Mouse (Mus musculus): Measurements from ENCODE around the gene Pear1. TPM values are rescaled to one million over a fixed set of nuclear protein-coding genes. Genes with fewer than 3 reads are reported as not detected.

Gene Pear1
- total and polyA plus RNA-seq, 3 experiments, result 0.20 to 1.2 (median 0.46) TPM

- Histone ChIP-seq H3K27me3 (replicated peaks) (peaks cover 93% of the 10 kb centered on the region), H3K79me2 (replicated peaks; ENCODE audit: control insufficient read depth, extremely low read depth, insufficient read depth, poor library complexity, severe bottlenecking) (no peaks in the 10 kb centered on the region), H3K9me3 (replicated peaks; ENCODE audit: low read length) (no peaks in the 10 kb centered on the region), H3K4me2 (ENCODE audit: insufficient read depth, low read depth, poor library complexity, severe bottlenecking) (no peak overlapping the region), H3K9ac (ENCODE audit: insufficient read depth, low read depth) (no peak overlapping the region), H3K27ac (ENCODE audit: insufficient read depth, low read depth) (no peak overlapping the region), H3K36me3 (replicated peaks in 1 of 2; ENCODE audit: control insufficient read depth in 1 of 2, insufficient read depth in 1 of 2, low read length in 1 of 2) (no peaks in the 10 kb centered on the region), H3K4me1 (ENCODE audit: control insufficient read depth in 1 of 2, insufficient read depth in 2 of 2) (peaks cover 0 to 4% of the 10 kb centered on the region in 2 experiments; a peak in 2 of 4 replicates), H3K4me3 (replicated peaks in 1 of 3; ENCODE audit: low read depth in 2 of 3, low read length in 2 of 3, poor library complexity in 1 of 3) (no peak overlapping the region)
- DNase-seq (ENCODE audit: extremely low read depth), result no peak
- dilution Hi-C loops (cut with MboI; ENCODE audit: extremely low pct_ligation_motif_present, extremely low pct_unique_long_range_greater_than_20kb, low sequenced_read_pairs), result no loop called here
- no peak for TF ChIP-seq ELF1 (IDR thresholded peaks at IDR 0.05; ENCODE audit: low read depth, low read length)
- in situ Hi-C loops (cut with MboI; ENCODE audit: low pct_ligation_motif_present, low pct_unique_long_range_greater_than_20kb, low sequenced_read_pairs), result no loop called here
Measured at GRCm38 (mm10) chr3:87809322-87809962, 14.7 kb downstream of the Pear1 start.

- Histone ChIP-seq H3K4me3 (replicated peaks in 1 of 3; ENCODE audit: low read depth in 2 of 3, low read length in 2 of 3, poor library complexity in 1 of 3) (peak overlapping the region; percentile 8 to 43 (median 29)), H3K36me3 (replicated peaks in 1 of 2; ENCODE audit: control insufficient read depth in 1 of 2, insufficient read depth in 1 of 2, low read length in 1 of 2) (no peaks in the 10 kb centered on the region), H3K27me3 (replicated peaks) (peaks cover 94% of the 10 kb centered on the region), H3K9ac (ENCODE audit: insufficient read depth, low read depth) (no peak overlapping the region), H3K27ac (ENCODE audit: insufficient read depth, low read depth) (no peak overlapping the region), H3K9me3 (replicated peaks; ENCODE audit: low read length) (no peaks in the 10 kb centered on the region), H3K79me2 (replicated peaks; ENCODE audit: control insufficient read depth, extremely low read depth, insufficient read depth, poor library complexity, severe bottlenecking) (no peaks in the 10 kb centered on the region), H3K4me1 (ENCODE audit: control insufficient read depth in 1 of 2, insufficient read depth in 2 of 2) (peaks cover 0 to 16% of the 10 kb centered on the region in 2 experiments; a peak in 2 of 4 replicates), H3K4me2 (ENCODE audit: insufficient read depth, low read depth, poor library complexity, severe bottlenecking) (peak overlapping the region; percentile 46)
- TF ChIP-seq MAX (IDR thresholded peaks at IDR 0.05; ENCODE audit: low read length), result peak; percentile 86
- peak; percentile 29; the same call in 1 of the 2 replicates for TF ChIP-seq MYC (IDR thresholded peaks at IDR 0.05; ENCODE audit: low read depth, low read length)
- TF ChIP-seq POLR2A (IDR thresholded peaks at IDR 0.05; ENCODE audit: low read depth, low read length), result no peak
- no peak for TF ChIP-seq USF1 (IDR thresholded peaks at IDR 0.05; ENCODE audit: low read depth, low read length)
- no peak for TF ChIP-seq HCFC1 (IDR thresholded peaks at IDR 0.05; ENCODE audit: low read depth, low read length)
- TF ChIP-seq E2F4 (IDR thresholded peaks at IDR 0.05; ENCODE audit: insufficient replicate concordance, low read depth, low read length), result no peak
- TF ChIP-seq ZMIZ1 (IDR thresholded peaks at IDR 0.05; ENCODE audit: low read depth, low read length), result no peak
- TF ChIP-seq MAFK (IDR thresholded peaks at IDR 0.05; ENCODE audit: insufficient replicate concordance, low read length), result no peak
- TF ChIP-seq IRF4 (IDR thresholded peaks at IDR 0.05; ENCODE audit: low read depth, low read length), result no peak
- TF ChIP-seq TCF12 (IDR thresholded peaks at IDR 0.05; ENCODE audit: low read depth, low read length), result no peak
- no peak for TF ChIP-seq CHD2 (IDR thresholded peaks at IDR 0.05; ENCODE audit: low read length)
- TF ChIP-seq UBTF (IDR thresholded peaks at IDR 0.05; ENCODE audit: low read depth, low read length), result no peak
- no peak for TF ChIP-seq NRF1 (IDR thresholded peaks at IDR 0.05; ENCODE audit: low read depth, low read length)
- no peak for TF ChIP-seq CHD1 (IDR thresholded peaks at IDR 0.05; ENCODE audit: low read depth, low read length)
- TF ChIP-seq PAX5 (IDR thresholded peaks at IDR 0.05; ENCODE audit: low read length), result no peak
- TF ChIP-seq RCOR1 (conservative IDR thresholded peaks at IDR 0.05; ENCODE audit: low read depth, low read length), result no peak
- no peak for TF ChIP-seq KAT2A (IDR thresholded peaks at IDR 0.05; ENCODE audit: insufficient replicate concordance, low read length)
- TF ChIP-seq CTCF (conservative IDR thresholded peaks at IDR 0.05 in 1 of 2, IDR thresholded peaks at IDR 0.05 in 1 of 2; ENCODE audit: low read depth in 2 of 2, low read length in 2 of 2), result no peak
- TF ChIP-seq SIN3A (IDR thresholded peaks at IDR 0.05; ENCODE audit: low read length), result no peak
- TF ChIP-seq ETS1 (conservative IDR thresholded peaks at IDR 0.05; ENCODE audit: low read depth, low read length), result no peak
- no peak for TF ChIP-seq USF2 (conservative IDR thresholded peaks at IDR 0.05; ENCODE audit: low read depth, low read length)
- peak; percentile 81 for TF ChIP-seq MXI1 (IDR thresholded peaks at IDR 0.05; ENCODE audit: low read depth, low read length)
- TF ChIP-seq NELFE (IDR thresholded peaks at IDR 0.05; ENCODE audit: low read depth, low read length), result no peak
- TF ChIP-seq BHLHE40 (IDR thresholded peaks at IDR 0.05; ENCODE audit: low read depth, low read length), result peak; percentile 94
- in situ Hi-C loops (cut with MboI; ENCODE audit: low pct_ligation_motif_present, low pct_unique_long_range_greater_than_20kb, low sequenced_read_pairs) (no loop called here), dilution Hi-C loops (cut with MboI; ENCODE audit: extremely low pct_ligation_motif_present, extremely low pct_unique_long_range_greater_than_20kb, low sequenced_read_pairs) (no loop called here)
- DNase-seq (ENCODE audit: extremely low read depth), result peak; percentile 27
Measured at GRCm38 (mm10) chr3:87804038-87804677, 19.9 kb downstream of the Pear1 start.

Data from CH12.LX (cell line).